Mouse (Mus musculus): Measurements from ENCODE around the gene Ralgps2. TPM values are rescaled to one million over a fixed set of nuclear protein-coding genes. Genes with fewer than 3 reads are reported as not detected.
A peak's percentile ranks its signal among the peaks of the same experiment; 100 is the strongest.

Ralgps2 gene
- polyA plus RNA-seq, 1 experiment from 2014 or later: 69.6 TPM

GRCm38 (mm10) chr1:156784116-156784515 is 155.3 kb downstream of the Ralgps2 start:
- H3K4me2 ChIP-seq (ENCODE audit: low read depth, low read length): no peak overlapping the region
- H3K9me3 ChIP-seq (ENCODE audit: control insufficient read depth, low read length): no peaks in the 10 kb centered on the region

GRCm38 (mm10) chr1:156781971-156782850 is 157.2 kb downstream of the Ralgps2 start:
- peak; percentile 75 for DNase-seq (ENCODE audit: low spot score)
- Histone ChIP-seq H3K4me3 (ENCODE audit: low read depth, low read length) (no peak overlapping the region), H3K9ac (ENCODE audit: low read depth, low read length) (no peak overlapping the region; the same call in 1 of the 2 replicates)

More at GRCm38 (mm10) chr1:156784116-156784515, 155.3 kb downstream of the Ralgps2 start:
- H3K27ac ChIP-seq (replicated peaks; ENCODE audit: low read depth, low read length): peak overlapping the region; percentile 64; the same call in 1 of the 2 replicates
- H3K4me3 ChIP-seq (ENCODE audit: low read depth, low read length): no peak overlapping the region
- H3K36me3 ChIP-seq (ENCODE audit: control insufficient read depth, insufficient read depth, low read length): no peaks in the 10 kb centered on the region
- H3K4me1 ChIP-seq (ENCODE audit: control insufficient read depth, insufficient read depth, low read length): peaks cover 59% of the 10 kb centered on the region
- 62% methylated on average over 5 of the region's 5 CpGs for WGBS
- ATAC-seq (ENCODE audit: low read depth) (no peak), DNase-seq (ENCODE audit: low spot score) (no peak)
- H3K9ac ChIP-seq (ENCODE audit: low read depth, low read length): no peak overlapping the region
- H3K27me3 ChIP-seq (replicated peaks; ENCODE audit: control insufficient read depth, insufficient read depth, low read length): no peaks in the 10 kb centered on the region

DNA sequence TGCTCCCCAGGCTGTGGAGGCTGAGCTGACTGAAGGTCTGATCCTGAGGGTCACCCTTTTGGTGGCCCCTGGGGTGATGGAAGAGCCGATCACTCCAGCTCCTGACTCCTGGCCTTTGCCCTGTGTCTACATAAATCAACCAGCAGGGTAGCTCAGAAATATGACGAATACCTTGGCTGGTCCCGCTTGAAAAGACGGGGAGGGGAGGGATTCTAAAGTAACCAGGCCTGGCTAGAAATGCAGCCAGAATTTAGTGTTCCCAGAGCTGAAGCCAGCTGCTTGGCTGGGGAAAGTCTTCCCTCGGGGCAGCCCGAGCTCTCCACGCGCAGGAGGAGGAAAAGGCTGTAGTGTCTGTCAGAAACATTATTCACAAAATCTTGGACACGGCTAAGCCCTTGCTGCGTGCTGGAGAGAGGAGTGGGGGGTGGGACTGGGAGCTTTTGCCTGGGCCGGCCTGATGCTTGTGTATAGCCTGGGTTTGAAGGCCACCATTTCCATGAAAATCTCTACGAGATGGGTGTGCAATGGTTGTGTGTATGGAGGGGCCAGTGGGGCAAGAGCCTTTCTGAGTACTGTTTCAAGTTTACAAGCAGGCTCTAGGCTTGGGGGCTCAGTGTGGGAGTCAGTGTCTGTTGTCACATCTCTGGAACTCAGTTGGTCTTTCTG is 158.2 kb downstream of the Ralgps2 start:
- Histone ChIP-seq H3K9ac (ENCODE audit: low read depth, low read length) (0 out of 2 replicates have a peak overlapping the region, but pooled peaks have one; percentile 32), H3K4me3 (ENCODE audit: low read depth, low read length) (no peak overlapping the region), H3K4me1 (ENCODE audit: control insufficient read depth, insufficient read depth, low read length) (peaks cover 52% of the 10 kb centered on the region), H3K4me2 (ENCODE audit: low read depth, low read length) (peak overlapping the region; percentile 29; the same call in 1 of the 2 replicates), H3K36me3 (ENCODE audit: control insufficient read depth, insufficient read depth, low read length) (no peaks in the 10 kb centered on the region), H3K9me3 (ENCODE audit: control insufficient read depth, low read length) (no peaks in the 10 kb centered on the region), H3K27me3 (replicated peaks; ENCODE audit: control insufficient read depth, insufficient read depth, low read length) (no peaks in the 10 kb centered on the region), H3K27ac (replicated peaks; ENCODE audit: low read depth, low read length) (peak overlapping the region; percentile 92)
- DNase-seq (ENCODE audit: low spot score) (peak; percentile 96), ATAC-seq (ENCODE audit: low read depth) (peak; percentile 84)
- WGBS: 6% methylated on average over 12 of the region's 12 CpGs

More at GRCm38 (mm10) chr1:156781971-156782850, 157.2 kb downstream of the Ralgps2 start:
- no peaks in the 10 kb centered on the region for H3K9me3 ChIP-seq (ENCODE audit: control insufficient read depth, low read length)
- H3K4me2 ChIP-seq (ENCODE audit: low read depth, low read length): no peak overlapping the region
- H3K36me3 ChIP-seq (ENCODE audit: control insufficient read depth, insufficient read depth, low read length): no peaks in the 10 kb centered on the region
- H3K4me1 ChIP-seq (ENCODE audit: control insufficient read depth, insufficient read depth, low read length): peaks cover 53% of the 10 kb centered on the region
- peak overlapping the region; percentile 92 for H3K27ac ChIP-seq (replicated peaks; ENCODE audit: low read depth, low read length)
- 23% methylated on average over 14 of the region's 14 CpGs for WGBS
- no peak; the same call in 1 of the 2 replicates for ATAC-seq (ENCODE audit: low read depth)
- H3K27me3 ChIP-seq (replicated peaks; ENCODE audit: control insufficient read depth, insufficient read depth, low read length): no peaks in the 10 kb centered on the region

DNA sequence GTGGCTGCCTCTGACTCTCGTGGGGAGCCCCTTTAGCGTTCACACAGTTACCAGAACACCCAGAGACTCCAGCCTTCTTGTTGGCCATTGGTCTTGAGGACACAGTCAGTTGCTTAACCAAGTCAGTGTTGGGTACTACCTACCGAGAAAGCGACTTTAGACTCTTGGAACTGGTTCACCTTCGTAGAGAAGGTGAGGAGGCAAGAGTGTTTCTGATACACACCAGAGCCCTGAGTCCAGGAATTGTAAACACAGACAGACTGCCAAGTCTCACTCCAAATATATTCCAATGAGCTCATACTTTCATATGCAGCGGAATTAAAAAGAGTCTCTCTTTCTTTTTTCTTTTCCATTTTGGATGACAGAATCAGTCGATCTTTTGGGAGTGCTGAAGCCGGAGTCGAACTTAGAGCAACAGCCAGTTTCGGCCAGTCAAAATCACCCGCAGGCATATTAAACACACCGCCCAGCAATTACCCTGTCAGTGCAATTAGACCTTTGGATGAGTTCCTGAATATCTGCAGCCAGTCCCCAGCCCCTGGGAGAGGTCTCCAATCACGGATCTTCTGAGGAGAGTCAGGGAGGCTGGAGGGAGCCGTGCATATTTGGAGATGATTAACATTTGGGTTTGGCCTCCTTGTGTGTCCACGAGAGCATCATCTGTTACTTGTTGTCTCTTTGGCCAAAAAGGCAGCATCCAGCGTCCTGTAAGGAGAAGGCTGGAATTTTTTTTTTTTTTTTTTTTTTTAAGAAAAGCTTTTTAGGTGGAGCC is 159.0 kb downstream of the Ralgps2 start:
- Histone ChIP-seq H3K9ac (ENCODE audit: low read depth, low read length) (0 out of 2 replicates have a peak overlapping the region, but pooled peaks have one; percentile 32), H3K27me3 (replicated peaks; ENCODE audit: control insufficient read depth, insufficient read depth, low read length) (no peaks in the 10 kb centered on the region), H3K4me3 (ENCODE audit: low read depth, low read length) (no peak overlapping the region), H3K4me1 (ENCODE audit: control insufficient read depth, insufficient read depth, low read length) (peaks cover 46% of the 10 kb centered on the region), H3K4me2 (ENCODE audit: low read depth, low read length) (peak overlapping the region; percentile 29; the same call in 1 of the 2 replicates), H3K36me3 (ENCODE audit: control insufficient read depth, insufficient read depth, low read length) (no peaks in the 10 kb centered on the region), H3K27ac (replicated peaks; ENCODE audit: low read depth, low read length) (peak overlapping the region; percentile 92), H3K9me3 (ENCODE audit: control insufficient read depth, low read length) (no peaks in the 10 kb centered on the region)
- 34% methylated on average over 16 of the region's 16 CpGs for WGBS
- ATAC-seq (ENCODE audit: low read depth) (peak; percentile 53), DNase-seq (ENCODE audit: low spot score) (peak; percentile 94)

- Histone ChIP-seq H3K4me2 (ENCODE audit: low read depth, low read length) (no peak overlapping the region), H3K27ac (replicated peaks; ENCODE audit: low read depth, low read length) (peak overlapping the region; percentile 92), H3K4me3 (ENCODE audit: low read depth, low read length) (no peak overlapping the region), H3K4me1 (ENCODE audit: control insufficient read depth, insufficient read depth, low read length) (peaks cover 38% of the 10 kb centered on the region), H3K9me3 (ENCODE audit: control insufficient read depth, low read length) (no peaks in the 10 kb centered on the region), H3K27me3 (replicated peaks; ENCODE audit: control insufficient read depth, insufficient read depth, low read length) (no peaks in the 10 kb centered on the region), H3K36me3 (ENCODE audit: control insufficient read depth, insufficient read depth, low read length) (no peaks in the 10 kb centered on the region), H3K9ac (ENCODE audit: low read depth, low read length) (no peak overlapping the region)
- ATAC-seq (ENCODE audit: low read depth) (no peak), DNase-seq (ENCODE audit: low spot score) (no peak)
- WGBS: 64% methylated on average over 4 of the region's 4 CpGs
Measured at GRCm38 (mm10) chr1:156779595-156779994, 159.8 kb downstream of the Ralgps2 start.

DNA sequence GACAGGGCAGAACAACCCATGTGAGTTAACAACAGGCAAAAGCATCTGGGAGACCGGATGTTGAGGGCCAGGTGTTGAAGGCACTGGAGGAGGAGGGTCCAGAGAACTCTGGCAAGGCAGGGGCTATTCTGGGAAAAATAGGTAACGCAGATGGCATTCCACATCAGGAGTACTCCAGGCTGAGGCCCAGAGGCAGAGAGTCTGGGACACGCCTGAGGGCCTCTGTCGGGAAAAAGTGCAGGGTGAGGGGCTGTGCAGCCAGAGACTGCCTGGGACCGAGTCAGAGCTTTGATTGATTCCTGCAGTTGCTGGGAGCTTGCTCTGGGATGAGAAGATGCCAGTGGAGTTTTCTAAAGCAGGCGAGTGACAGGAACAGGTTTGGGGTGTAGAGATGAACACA is 160.4 kb downstream of the Ralgps2 start:
- Histone ChIP-seq H3K4me3 (ENCODE audit: low read depth, low read length) (no peak overlapping the region), H3K27ac (replicated peaks; ENCODE audit: low read depth, low read length) (peak overlapping the region; percentile 92), H3K4me1 (ENCODE audit: control insufficient read depth, insufficient read depth, low read length) (peaks cover 36% of the 10 kb centered on the region), H3K36me3 (ENCODE audit: control insufficient read depth, insufficient read depth, low read length) (no peaks in the 10 kb centered on the region), H3K9ac (ENCODE audit: low read depth, low read length) (no peak overlapping the region), H3K9me3 (ENCODE audit: control insufficient read depth, low read length) (no peaks in the 10 kb centered on the region), H3K4me2 (ENCODE audit: low read depth, low read length) (no peak overlapping the region), H3K27me3 (replicated peaks; ENCODE audit: control insufficient read depth, insufficient read depth, low read length) (no peaks in the 10 kb centered on the region)
- WGBS: 29% methylated on average over 6 of the region's 6 CpGs
- ATAC-seq (ENCODE audit: low read depth): peak; percentile 17
- peak; percentile 70 for DNase-seq (ENCODE audit: low spot score)

DNA sequence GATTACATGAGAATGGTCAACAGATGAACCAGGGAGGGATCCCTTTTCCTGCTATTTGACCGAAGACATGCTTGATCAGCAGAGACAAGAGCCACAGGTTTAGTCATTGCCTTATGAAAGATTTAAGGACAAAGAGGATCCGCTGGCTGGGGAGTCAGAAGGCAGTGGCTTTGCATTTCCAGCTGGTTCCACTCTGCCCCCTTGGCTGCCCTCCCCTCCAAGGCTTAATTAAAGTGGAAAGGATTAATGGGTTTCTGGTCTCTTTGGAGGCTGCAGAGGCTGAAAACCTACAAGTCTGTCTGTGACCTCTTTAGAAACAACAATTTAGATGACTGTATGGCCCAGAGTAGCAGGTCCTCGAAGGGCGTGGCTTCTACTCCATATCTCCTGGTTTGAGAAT is 161.5 kb downstream of the Ralgps2 start:
- Histone ChIP-seq H3K9ac (ENCODE audit: low read depth, low read length) (no peak overlapping the region), H3K36me3 (ENCODE audit: control insufficient read depth, insufficient read depth, low read length) (no peaks in the 10 kb centered on the region), H3K9me3 (ENCODE audit: control insufficient read depth, low read length) (no peaks in the 10 kb centered on the region), H3K4me1 (ENCODE audit: control insufficient read depth, insufficient read depth, low read length) (peaks cover 36% of the 10 kb centered on the region), H3K4me3 (ENCODE audit: low read depth, low read length) (no peak overlapping the region), H3K4me2 (ENCODE audit: low read depth, low read length) (no peak overlapping the region), H3K27ac (replicated peaks; ENCODE audit: low read depth, low read length) (no peak overlapping the region), H3K27me3 (replicated peaks; ENCODE audit: control insufficient read depth, insufficient read depth, low read length) (no peaks in the 10 kb centered on the region)
- DNase-seq (ENCODE audit: low spot score): no peak
- ATAC-seq (ENCODE audit: low read depth): no peak
- WGBS: 90% methylated on average over 4 of the region's 4 CpGs

- Histone ChIP-seq H3K4me2 (ENCODE audit: low read depth, low read length) (no peak overlapping the region), H3K4me3 (ENCODE audit: low read depth, low read length) (no peak overlapping the region), H3K9me3 (ENCODE audit: control insufficient read depth, low read length) (no peaks in the 10 kb centered on the region), H3K27ac (replicated peaks; ENCODE audit: low read depth, low read length) (no peak overlapping the region), H3K27me3 (replicated peaks; ENCODE audit: control insufficient read depth, insufficient read depth, low read length) (no peaks in the 10 kb centered on the region), H3K9ac (ENCODE audit: low read depth, low read length) (no peak overlapping the region), H3K36me3 (ENCODE audit: control insufficient read depth, insufficient read depth, low read length) (no peaks in the 10 kb centered on the region), H3K4me1 (ENCODE audit: control insufficient read depth, insufficient read depth, low read length) (peaks cover 19% of the 10 kb centered on the region)
- DNase-seq (ENCODE audit: low spot score) (no peak), ATAC-seq (ENCODE audit: low read depth) (no peak)
- 86% methylated on average over 7 of the region's 7 CpGs for WGBS
Measured at GRCm38 (mm10) chr1:156775983-156776382, 163.4 kb downstream of the Ralgps2 start.
